Mouse (Mus musculus): ENCODE measurements around the gene Alpl. TPM values are rescaled to one million over a fixed set of nuclear protein-coding genes. Genes with fewer than 3 reads are reported as not detected.

Gene Alpl
- polyA plus RNA-seq, 2 experiments, result 5.1 TPM

DNA sequence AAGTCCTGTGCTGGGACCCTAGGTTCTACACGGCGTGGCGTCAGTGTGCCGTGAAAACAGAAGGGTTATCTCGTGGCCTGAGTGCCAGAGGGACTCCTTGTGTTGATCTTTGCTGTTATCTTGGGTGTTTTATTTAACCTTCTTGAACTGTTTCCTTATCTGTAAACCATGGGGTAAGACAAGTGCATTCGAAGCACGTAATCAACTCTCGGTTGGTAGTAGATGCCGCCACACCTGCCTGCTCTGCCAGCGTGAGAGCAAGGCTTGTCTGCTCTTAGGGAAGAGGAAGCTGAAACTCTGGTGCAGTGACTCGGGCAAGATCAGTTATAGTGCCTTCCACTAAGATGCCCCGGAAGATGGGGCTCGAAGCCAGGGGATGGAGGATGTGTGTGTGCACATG lies 83.2 kb downstream of the Alpl start:
- H3K4me2 ChIP-seq (ENCODE audit: low read depth), result no peak overlapping the region
- H3K4me1 ChIP-seq (replicated peaks; ENCODE audit: control insufficient read depth in 2 of 2, insufficient read depth in 2 of 2, low read length in 1 of 2), result peaks cover 0 to 8% of the 10 kb centered on the region in 2 experiments; a peak in 2 of 4 replicates
- WGBS (ENCODE audit: insufficient replicate concordance), result 23% methylated on average over 13 of the region's 13 CpGs
- no peak overlapping the region for H3K9ac ChIP-seq (replicated peaks)
- DNase-seq (ENCODE audit: low read depth in 3 of 3, low spot score in 3 of 3), result no peak
- H3K9me3 ChIP-seq (ENCODE audit: control insufficient read depth, low read length), result no peaks in the 10 kb centered on the region
- peaks cover under 1% of the 10 kb centered on the region for H3K27me3 ChIP-seq (ENCODE audit: control insufficient read depth, insufficient read depth, low read length)
- peak; percentile 58; the same call in 1 of the 2 replicates for ATAC-seq (ENCODE audit: insufficient read depth)
- no peak overlapping the region for H3K27ac ChIP-seq
- H3K4me3 ChIP-seq (ENCODE audit: insufficient read depth in 1 of 2, low read depth in 2 of 2, low read length in 2 of 2), result no peak overlapping the region
- no peaks in the 10 kb centered on the region for H3K36me3 ChIP-seq (replicated peaks; ENCODE audit: control insufficient read depth, insufficient read depth, low read depth)
- TF ChIP-seq CTCF (IDR thresholded peaks at IDR 0.05; ENCODE audit: low read depth), result no peak
- peak; percentile 49 for TF ChIP-seq EP300 (IDR thresholded peaks at IDR 0.05; ENCODE audit: low read depth)

DNA sequence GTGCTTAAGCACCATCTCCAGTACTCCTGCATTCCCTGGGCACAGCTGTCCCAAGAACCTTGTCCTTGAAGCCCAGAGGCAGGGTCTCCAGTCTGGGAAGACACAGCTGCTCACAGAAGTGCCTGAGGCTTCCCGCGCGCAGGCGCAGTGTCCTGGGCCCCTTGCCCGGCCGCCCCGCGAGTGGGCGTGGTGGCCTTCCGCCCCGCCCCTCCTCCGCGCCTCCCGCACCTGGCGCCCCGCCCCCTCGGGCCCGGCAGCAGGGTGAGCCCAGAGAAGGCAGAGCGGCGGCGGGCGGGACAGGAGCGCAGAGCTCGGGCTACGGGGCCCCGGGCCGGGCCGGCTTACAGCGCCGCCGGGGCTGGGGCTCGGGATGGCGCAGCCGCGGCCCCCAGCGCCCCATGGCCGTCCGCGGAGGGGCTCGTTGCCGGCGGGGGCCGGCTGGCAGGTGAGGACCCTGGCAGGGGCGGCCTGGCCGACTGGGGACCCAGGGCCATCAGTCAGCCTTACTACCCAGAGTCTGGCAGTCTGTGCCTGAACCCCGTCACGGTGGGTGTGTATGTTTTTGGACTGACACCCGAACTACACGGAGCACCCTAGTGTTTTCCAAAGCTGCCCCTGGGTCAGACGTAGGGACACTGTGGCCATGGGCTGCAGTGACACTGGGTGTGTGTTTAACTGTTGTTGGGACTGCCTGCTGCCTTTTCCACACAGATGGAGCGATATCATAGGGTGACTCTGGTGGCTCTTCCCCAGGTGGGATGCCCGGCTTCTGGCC lies 88.8 kb downstream of the Alpl start:
- H3K27ac ChIP-seq, result no peak overlapping the region
- peak overlapping the region; percentile 61 for H3K4me2 ChIP-seq (ENCODE audit: low read depth)
- DNase-seq (ENCODE audit: low read depth in 3 of 3, low spot score in 3 of 3) (peak; percentile 31 to 47 (median 46)), ATAC-seq (ENCODE audit: insufficient read depth) (peak; percentile 73)
- H3K9ac ChIP-seq (replicated peaks), result no peak overlapping the region
- no peaks in the 10 kb centered on the region for H3K36me3 ChIP-seq (replicated peaks; ENCODE audit: control insufficient read depth, insufficient read depth, low read depth)
- peaks cover 0 to 9% of the 10 kb centered on the region in 2 experiments; a peak in 1 of 4 replicates for H3K4me1 ChIP-seq (replicated peaks; ENCODE audit: control insufficient read depth in 2 of 2, insufficient read depth in 2 of 2, low read length in 1 of 2)
- no peaks in the 10 kb centered on the region for H3K9me3 ChIP-seq (ENCODE audit: control insufficient read depth, low read length)
- peaks cover 7% of the 10 kb centered on the region for H3K27me3 ChIP-seq (ENCODE audit: control insufficient read depth, insufficient read depth, low read length)
- H3K4me3 ChIP-seq (ENCODE audit: insufficient read depth in 1 of 2, low read depth in 2 of 2, low read length in 2 of 2), result peak overlapping the region; percentile 25 to 46
- TF ChIP-seq EP300 (IDR thresholded peaks at IDR 0.05; ENCODE audit: low read depth), result no peak
- no peak for TF ChIP-seq CTCF (IDR thresholded peaks at IDR 0.05; ENCODE audit: low read depth)
- whole genome bisulfite sequencing (ENCODE audit: insufficient replicate concordance), result 2% methylated on average over 52 of the region's 52 CpGs

- TF ChIP-seq EP300 (IDR thresholded peaks at IDR 0.05; ENCODE audit: low read depth) (no peak), CTCF (IDR thresholded peaks at IDR 0.05; ENCODE audit: low read depth) (no peak)
- 63% methylated on average over 7 of the region's 7 CpGs for WGBS (ENCODE audit: insufficient replicate concordance)
- DNase-seq (ENCODE audit: low read depth in 3 of 3, low spot score in 3 of 3) (no peak), ATAC-seq (ENCODE audit: insufficient read depth) (no peak)
- Histone ChIP-seq H3K9me3 (ENCODE audit: control insufficient read depth, low read length) (no peaks in the 10 kb centered on the region), H3K4me2 (ENCODE audit: low read depth) (peak overlapping the region; percentile 61), H3K9ac (replicated peaks) (no peak overlapping the region), H3K27me3 (ENCODE audit: control insufficient read depth, insufficient read depth, low read length) (peaks cover 7% of the 10 kb centered on the region), H3K27ac (no peak overlapping the region), H3K36me3 (replicated peaks; ENCODE audit: control insufficient read depth, insufficient read depth, low read depth) (no peaks in the 10 kb centered on the region), H3K4me1 (replicated peaks; ENCODE audit: control insufficient read depth in 2 of 2, insufficient read depth in 2 of 2, low read length in 1 of 2) (peaks cover 0 to 9% of the 10 kb centered on the region in 2 experiments; a peak in 1 of 4 replicates), H3K4me3 (ENCODE audit: insufficient read depth in 1 of 2, low read depth in 2 of 2, low read length in 2 of 2) (no peak overlapping the region)
Measured at GRCm38 (mm10) chr4:137706510-137706909, 89.7 kb downstream of the Alpl start.

DNA sequence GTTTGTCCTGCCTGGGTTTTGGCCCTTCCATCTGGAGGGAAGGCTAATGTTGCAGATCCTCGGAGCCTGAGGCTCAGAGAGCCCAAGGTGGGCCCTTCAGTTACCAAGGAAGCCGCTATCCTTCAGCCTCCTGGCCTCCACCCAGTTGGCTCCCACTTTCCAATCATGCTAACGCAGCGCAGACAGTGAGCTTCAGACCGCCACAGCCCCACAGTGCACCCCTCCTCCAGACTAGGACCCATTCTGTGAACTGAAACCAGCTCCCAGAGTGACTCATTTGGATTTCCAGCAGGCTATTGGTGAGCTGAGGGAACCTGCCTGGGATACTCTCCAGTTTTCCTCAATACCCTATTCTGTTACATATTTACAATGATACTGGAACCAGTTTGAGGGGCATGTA lies 90.8 kb downstream of the Alpl start:
- ATAC-seq (ENCODE audit: insufficient read depth) (no peak), DNase-seq (ENCODE audit: low read depth in 3 of 3, low spot score in 3 of 3) (no peak)
- Histone ChIP-seq H3K27me3 (ENCODE audit: control insufficient read depth, insufficient read depth, low read length) (peaks cover 7% of the 10 kb centered on the region), H3K4me2 (ENCODE audit: low read depth) (no peak overlapping the region), H3K4me1 (replicated peaks; ENCODE audit: control insufficient read depth in 2 of 2, insufficient read depth in 2 of 2, low read length in 1 of 2) (peaks cover 0 to 9% of the 10 kb centered on the region in 2 experiments; a peak in 1 of 4 replicates), H3K9me3 (ENCODE audit: control insufficient read depth, low read length) (no peaks in the 10 kb centered on the region), H3K9ac (replicated peaks) (no peak overlapping the region), H3K4me3 (ENCODE audit: insufficient read depth in 1 of 2, low read depth in 2 of 2, low read length in 2 of 2) (no peak overlapping the region), H3K36me3 (replicated peaks; ENCODE audit: control insufficient read depth, insufficient read depth, low read depth) (no peaks in the 10 kb centered on the region), H3K27ac (no peak overlapping the region)
- TF ChIP-seq CTCF (IDR thresholded peaks at IDR 0.05; ENCODE audit: low read depth) (no peak), EP300 (IDR thresholded peaks at IDR 0.05; ENCODE audit: low read depth) (no peak)
- WGBS (ENCODE audit: insufficient replicate concordance), result 64% methylated on average over 5 of the region's 5 CpGs

GRCm38 (mm10) chr4:137704561-137704960 lies 91.6 kb downstream of the Alpl start:
- no peak overlapping the region for H3K4me3 ChIP-seq (ENCODE audit: insufficient read depth in 1 of 2, low read depth in 2 of 2, low read length in 2 of 2)
- ATAC-seq (ENCODE audit: insufficient read depth) (no peak), DNase-seq (ENCODE audit: low read depth in 3 of 3, low spot score in 3 of 3) (no peak)
- peaks cover 0 to 9% of the 10 kb centered on the region in 2 experiments; a peak in 1 of 4 replicates for H3K4me1 ChIP-seq (replicated peaks; ENCODE audit: control insufficient read depth in 2 of 2, insufficient read depth in 2 of 2, low read length in 1 of 2)
- H3K9ac ChIP-seq (replicated peaks), result no peak overlapping the region
- no peak overlapping the region for H3K27ac ChIP-seq
- no peaks in the 10 kb centered on the region for H3K36me3 ChIP-seq (replicated peaks; ENCODE audit: control insufficient read depth, insufficient read depth, low read depth)
- no peak overlapping the region for H3K4me2 ChIP-seq (ENCODE audit: low read depth)
- H3K27me3 ChIP-seq (ENCODE audit: control insufficient read depth, insufficient read depth, low read length), result peaks cover 7% of the 10 kb centered on the region
- H3K9me3 ChIP-seq (ENCODE audit: control insufficient read depth, low read length), result no peaks in the 10 kb centered on the region
- WGBS (ENCODE audit: insufficient replicate concordance), result 37% methylated on average over 2 of the region's 2 CpGs
- TF ChIP-seq CTCF (IDR thresholded peaks at IDR 0.05; ENCODE audit: low read depth) (no peak), EP300 (IDR thresholded peaks at IDR 0.05; ENCODE audit: low read depth) (no peak)

Data from liver, embryonic 14.5 days (tissue).